Mouse (Mus musculus) layer of hippocampus, adult 9-10 months (tissue): ENCODE measurements around the gene Arid3a.
A peak's percentile ranks its signal among the peaks of the same experiment; 100 is the strongest.

Experiments
- DNase-seq: peaks from one replicate; pipeline ENCODE4 v3.0.0; 2022; ENCODE audit warnings: low spot score

Gene Arid3a

DNA sequence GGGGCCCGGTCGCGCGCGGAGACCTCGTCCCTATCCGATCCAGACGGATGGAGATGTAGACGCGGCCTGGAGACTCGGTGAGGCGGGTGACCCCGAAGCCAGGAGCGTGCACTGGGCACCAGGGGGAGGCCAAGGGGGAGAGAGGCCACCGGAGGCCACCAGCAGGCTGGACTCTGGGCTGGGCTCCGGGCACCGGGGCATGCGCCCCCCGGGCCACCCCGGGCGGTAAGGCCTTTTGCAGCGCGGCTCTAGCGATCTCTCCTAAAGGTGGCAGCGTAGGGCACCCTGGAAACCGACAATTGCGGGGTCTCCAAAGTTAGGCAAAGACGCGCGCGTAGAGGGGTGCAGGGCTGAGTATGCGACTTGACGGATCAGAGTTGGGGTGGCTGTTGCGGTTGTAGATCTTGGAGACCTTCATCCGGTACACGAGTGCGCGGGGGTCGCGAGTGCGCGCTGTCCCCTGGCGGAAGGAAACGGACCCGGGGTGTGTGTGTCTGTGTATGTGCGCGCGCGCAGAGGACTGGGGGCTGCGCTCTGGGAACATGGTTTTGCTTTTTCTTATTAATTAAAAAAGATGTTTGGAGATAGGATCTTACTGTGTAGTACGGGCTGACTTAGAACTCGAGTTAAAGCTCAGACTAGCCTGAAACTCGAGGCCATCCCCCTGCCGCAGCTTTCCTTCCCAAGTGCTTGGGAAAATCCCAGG is 634 bp downstream of the Arid3a start:
- DNase-seq: peak; percentile 39

DNA sequence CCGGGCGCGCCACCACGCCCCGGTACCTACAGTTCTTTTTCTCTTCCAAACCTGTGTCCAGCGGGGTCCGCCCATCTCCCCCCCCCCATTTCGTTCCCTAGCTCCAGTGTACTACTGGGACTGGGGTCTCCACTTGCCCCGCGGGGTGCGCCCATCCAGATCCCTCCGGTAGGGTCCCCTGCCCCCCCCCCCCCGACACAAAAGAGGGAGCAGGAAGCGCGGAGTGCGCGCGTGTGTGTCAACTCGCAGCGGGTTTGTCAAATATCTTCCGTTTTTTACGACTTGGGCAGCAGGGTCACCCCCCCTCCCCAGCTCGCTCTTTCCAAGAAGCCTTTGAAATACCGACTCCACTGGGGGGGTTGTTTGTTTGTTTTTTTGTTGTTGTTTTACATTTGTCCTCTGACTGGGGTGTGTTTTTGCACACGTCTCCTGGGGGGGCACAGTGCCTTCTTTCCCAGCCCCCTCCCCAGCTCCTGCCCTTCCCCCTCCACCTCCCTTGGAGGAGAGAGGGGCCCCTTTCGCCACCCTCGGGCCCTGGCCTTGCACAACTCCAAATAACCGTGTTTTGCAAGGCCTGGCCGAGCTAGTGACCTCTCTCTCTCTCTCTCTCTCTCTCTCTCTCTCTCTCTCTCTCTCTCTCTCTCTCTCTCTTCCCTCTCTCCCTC is 1.3 kb downstream of the Arid3a start:
- DNase-seq: no peak

GRCm38 (mm10) chr10:79928907-79929701 is 2.3 kb downstream of the Arid3a start:
- no peak for DNase-seq

DNA sequence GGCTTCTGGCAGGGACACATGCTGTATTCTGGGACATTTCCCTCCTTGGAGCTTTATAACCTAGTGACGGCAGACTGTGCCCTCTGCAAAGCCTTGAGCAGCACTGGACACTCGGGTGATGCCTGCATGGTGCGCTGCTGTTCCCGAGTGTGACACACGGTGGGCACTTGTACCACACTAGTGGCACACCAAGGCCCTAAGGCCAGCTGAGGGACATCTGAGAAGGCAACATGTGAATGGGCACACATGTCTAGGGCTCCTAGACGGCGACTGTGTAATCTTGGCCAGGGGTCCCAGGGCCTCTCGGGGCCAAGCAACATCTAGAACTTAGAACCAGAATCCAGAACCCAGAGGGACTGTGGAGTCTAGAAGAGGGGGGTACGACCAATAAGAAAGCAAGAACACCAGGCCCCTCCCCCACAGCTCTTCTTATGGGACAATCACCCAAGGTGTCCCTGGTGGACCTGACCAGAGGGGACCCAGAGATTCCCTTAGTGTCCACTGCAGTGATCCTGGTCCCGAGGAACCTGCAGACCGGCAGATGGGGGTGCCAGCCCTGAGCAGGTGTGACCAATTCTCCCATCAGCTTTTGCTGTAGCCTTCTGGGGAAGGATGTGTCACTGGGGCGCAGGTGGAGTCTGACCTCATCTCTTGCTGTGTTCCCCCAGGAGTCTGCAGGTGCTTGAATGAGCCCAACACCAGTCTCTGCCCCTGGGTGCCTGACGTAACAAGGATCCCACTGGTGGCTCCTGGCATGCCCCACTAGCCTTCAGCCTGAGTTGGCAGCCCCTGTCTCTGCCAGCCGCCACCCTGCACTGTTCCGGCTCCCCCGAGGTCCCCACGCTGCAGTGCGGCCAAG is 3.4 kb downstream of the Arid3a start:
- DNase-seq: no peak

DNA sequence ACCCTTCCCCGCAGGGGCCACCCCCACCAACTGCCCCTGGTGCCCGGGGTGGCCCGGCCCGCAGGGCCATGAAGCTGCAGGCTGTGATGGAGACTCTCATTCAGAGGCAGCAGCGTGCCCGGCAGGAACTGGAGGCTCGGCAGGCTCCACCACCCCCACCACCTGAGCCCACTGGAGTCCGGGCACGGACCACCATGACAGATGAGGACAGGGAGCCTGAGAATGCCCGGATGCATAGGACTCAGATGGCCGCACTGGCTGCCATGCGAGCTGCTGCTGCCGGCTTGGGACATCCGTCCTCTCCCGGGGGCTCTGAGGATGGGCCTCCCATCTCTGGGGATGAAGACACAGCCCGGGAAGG is 4.0 kb downstream of the Arid3a start:
- DNase-seq: no peak

- DNase-seq: no peak
Measured at GRCm38 (mm10) chr10:79931797-79932196, 5.0 kb downstream of the Arid3a start.

DNA sequence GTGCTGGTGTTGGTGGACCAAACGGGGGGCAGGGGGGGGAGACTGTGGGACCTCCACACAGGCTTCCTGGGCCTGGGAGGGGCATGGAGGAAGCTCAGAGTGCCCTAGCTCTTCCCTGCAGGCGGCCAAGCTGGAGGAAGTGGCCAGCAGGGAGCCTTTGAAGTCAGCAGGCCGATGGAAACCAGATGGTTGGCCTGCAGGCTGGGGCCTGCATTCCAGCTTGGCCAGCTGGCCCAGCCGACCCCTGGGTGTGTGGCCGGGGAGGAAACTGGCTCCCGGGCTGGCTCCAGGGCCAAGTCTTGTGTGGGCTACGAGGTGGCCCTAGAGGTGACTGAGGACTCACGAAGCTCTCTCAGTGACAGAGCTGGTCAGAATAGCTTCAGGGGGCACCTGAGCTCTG is 5.9 kb downstream of the Arid3a start:
- DNase-seq: no peak

DNA sequence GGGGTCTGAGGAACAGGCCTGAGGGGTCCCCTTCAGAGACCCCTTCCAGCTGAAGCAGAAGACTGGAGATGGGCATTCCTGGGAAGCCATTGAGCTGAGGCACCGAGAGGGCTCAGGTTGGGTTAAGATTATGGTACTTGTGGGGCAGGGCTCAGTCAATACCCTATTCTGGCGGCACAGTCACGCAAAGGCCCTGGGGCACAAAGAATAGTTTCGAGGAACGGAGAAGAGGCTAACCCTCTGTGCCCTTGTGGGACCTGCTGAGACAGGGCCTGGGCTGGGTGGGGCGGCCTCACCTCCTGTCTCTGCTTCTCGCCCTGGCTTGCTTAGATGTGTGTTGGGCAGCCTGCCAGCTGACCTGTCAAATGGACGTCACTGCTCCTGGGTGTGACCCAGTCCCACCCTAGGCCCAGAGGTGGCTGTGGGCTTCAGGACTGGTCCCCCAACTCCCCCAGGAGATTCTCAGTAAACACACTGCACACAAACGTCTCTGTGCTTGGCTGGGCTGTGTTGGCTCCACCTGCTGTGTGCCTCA is 6.4 kb downstream of the Arid3a start:
- no peak for DNase-seq

DNA sequence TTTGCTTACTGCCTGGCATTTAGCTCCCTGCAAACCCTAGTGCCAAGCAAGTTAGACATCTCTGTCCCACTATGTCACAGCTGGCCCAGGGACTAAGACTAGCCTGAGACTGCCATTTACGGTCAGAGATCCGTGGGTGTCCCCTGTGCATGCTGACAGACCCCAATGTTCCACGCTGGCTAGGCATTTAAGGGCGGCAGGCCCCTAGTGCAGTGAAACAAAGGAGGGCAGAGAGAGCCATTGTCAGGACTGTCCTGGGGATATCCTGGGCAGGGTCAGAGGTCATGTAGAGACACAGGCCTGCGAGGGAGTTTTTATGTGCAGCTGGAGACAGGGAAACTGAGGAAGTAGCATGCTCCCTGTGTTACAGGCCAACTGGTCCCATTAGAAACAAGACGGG is 7.0 kb downstream of the Arid3a start:
- no peak for DNase-seq

GRCm38 (mm10) chr10:79934272-79934721 is 7.5 kb downstream of the Arid3a start:
- DNase-seq: no peak

GRCm38 (mm10) chr10:79934794-79935569 is 8.1 kb downstream of the Arid3a start:
- DNase-seq: no peak

- no peak for DNase-seq
Measured at GRCm38 (mm10) chr10:79936284-79936910, 9.6 kb downstream of the Arid3a start.

DNA sequence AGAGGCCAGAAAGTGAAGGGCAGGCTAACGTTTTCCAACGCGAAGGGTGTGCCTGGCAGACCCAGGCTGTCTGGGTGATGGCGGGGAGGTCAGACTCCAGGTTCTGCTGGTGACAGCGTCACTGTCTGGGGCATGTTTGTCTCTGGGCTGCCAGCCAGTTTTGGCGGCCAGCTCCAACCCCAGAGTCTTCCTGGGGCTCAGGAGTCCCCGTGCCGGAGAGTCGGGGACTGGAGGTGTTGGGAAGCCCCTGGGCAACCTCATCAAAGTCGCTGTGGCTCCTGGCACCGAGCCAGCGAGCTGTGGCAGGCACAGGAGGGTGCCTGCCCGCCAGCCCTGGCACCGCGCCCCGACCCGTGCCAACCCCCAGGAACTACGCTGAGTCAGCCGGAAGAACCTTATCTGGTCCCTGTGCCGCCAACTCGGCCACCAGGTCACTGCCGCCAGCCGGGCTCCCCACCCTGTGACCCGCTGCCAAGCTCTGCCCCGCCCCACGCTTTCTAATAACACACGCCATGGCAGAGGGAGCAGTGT is 10.1 kb downstream of the Arid3a start:
- no peak for DNase-seq

DNA sequence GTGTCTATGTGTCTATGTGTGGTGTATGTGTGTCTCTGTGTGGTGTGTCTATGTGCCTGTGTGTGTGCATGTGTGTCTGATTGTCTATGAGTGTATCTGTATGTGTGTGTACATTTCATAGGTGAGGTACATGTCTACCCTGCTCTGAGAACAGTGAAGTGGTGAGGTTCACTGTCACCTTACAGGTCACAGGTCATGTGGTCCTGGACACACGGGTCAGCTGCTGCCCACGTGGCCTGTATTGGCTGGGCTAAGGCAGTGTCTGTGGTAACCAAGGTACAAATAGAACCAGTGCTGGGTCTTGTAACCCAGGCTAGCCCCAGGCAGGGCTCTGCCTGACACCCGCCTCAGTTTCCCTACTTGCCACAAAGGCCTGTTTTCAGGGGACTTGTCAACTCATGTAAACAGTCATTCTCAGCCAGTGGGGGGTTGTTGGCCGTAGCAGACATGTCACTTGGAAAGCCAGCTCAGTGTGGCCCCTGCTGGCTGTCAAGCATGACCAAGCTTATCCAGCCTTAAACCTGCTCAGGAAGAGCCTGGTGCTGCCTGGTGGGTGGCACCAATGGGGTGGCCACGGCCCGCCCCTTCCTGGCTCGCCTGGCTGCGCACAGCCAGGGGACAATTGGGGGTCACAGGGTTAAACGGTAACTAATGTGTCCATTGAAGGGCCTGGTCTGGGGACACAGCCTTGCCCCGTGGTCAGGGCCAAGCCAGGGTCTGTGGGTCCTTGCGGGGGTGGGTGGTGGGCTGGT is 11.1 kb downstream of the Arid3a start:
- DNase-seq: no peak

DNA sequence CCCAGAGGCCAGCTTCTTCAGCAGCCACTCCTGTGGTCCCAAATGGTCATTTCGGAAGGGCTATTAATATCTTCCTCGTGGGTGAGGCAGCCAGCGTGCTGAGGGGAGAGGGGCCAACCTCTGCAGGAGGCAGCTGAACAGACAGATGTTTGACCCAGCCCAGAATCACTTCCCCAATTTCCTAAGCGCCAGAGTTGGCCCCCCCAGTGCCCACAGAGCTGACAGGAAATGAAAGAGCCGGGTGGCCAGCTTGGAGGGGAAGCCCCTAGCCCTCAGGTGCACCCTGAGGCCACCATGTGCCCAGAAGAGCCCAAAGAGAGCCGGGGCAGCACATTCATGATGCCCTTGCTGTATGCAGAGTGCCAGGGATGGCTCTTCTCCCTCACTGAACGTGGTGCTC is 13.9 kb downstream of the Arid3a start:
- DNase-seq: no peak

- no peak for DNase-seq
Measured at GRCm38 (mm10) chr10:79942988-79943387, 16.1 kb downstream of the Arid3a start.

GRCm38 (mm10) chr10:79943471-79943901 is 16.6 kb downstream of the Arid3a start:
- no peak for DNase-seq

- no peak for DNase-seq
Measured at GRCm38 (mm10) chr10:79945507-79946234, 18.8 kb downstream of the Arid3a start.
